Mouse (Mus musculus): ENCODE measurements at regions not wholly inside any gene's neighbourhood (a gene's known extent, or its start where the extent isn't known, plus 50 kb on each side); places are given as distances from the start of the nearest gene placed in this dataset.
"Not testable (repeated sequence)": the region's sequence is repeated elsewhere in the genome, so short reads cannot be mapped to it uniquely, and the experiment has no call there.

DNA sequence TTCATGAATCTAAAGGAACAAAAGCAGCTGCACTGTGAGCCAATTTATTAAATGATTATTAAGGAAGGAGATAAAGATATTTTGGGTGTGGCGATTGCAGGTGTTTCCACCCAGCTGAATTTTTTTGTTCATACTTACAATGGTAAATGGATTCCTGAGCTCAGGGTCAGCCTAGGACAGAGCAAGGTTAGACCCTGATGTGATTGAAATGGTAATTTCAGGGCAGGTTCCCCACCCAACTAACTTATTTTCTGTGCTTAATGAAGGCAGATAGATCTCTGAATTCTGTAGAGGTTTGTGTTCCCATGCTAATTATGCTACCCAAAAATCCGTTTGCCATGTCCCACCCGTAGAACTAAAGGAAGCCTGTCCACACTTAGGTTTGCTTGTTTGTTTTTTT is 258.8 kb upstream of the St6gal2 start:
- DNase-seq (ENCODE audit: low read depth, low spot score) = no peak

GRCm38 (mm10) chr17:55186826-55187225 is 258.4 kb upstream of the St6gal2 start:
- no peak for DNase-seq (ENCODE audit: low read depth, low spot score)

- no peak for DNase-seq (ENCODE audit: low read depth, low spot score)
Observed at GRCm38 (mm10) chr17:55206585-55206984, 238.6 kb upstream of the St6gal2 start.

- DNase-seq (ENCODE audit: low read depth, low spot score) = not testable (repeated sequence)
Observed at GRCm38 (mm10) chr17:55218176-55219099, 226.7 kb upstream of the St6gal2 start.

GRCm38 (mm10) chr17:55224058-55224457 is 221.1 kb upstream of the St6gal2 start:
- DNase-seq (ENCODE audit: low read depth, low spot score) = no peak

GRCm38 (mm10) chr17:55234262-55234661 is 210.9 kb upstream of the St6gal2 start:
- no peak for DNase-seq (ENCODE audit: low read depth, low spot score)

- DNase-seq (ENCODE audit: low read depth, low spot score) = no peak
Observed at GRCm38 (mm10) chr17:55262638-55263037, 182.5 kb upstream of the St6gal2 start.

GRCm38 (mm10) chr17:55276541-55276940 is 168.6 kb upstream of the St6gal2 start:
- DNase-seq (ENCODE audit: low read depth, low spot score) = no peak

DNA sequence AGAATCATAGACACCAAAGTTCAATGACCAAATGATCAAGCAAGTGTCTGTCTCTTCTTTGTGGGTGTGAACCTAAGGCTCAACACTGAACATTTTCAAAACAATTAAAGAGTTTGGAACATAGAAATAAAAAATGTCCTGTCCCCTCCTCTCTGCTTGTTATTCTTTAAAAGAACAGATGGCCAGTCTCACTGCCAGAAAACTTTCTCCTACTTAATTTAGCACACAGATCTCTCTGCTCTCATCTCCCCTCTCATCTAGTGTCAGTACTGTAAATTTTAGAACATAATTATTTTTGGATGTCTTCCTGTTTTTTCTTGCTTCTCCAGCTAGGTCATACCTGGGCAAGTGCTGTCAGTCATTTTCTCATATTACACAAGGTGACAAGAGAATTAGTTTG is 163.9 kb upstream of the St6gal2 start:
- DNase-seq (ENCODE audit: low read depth, low spot score) = no peak

DNA sequence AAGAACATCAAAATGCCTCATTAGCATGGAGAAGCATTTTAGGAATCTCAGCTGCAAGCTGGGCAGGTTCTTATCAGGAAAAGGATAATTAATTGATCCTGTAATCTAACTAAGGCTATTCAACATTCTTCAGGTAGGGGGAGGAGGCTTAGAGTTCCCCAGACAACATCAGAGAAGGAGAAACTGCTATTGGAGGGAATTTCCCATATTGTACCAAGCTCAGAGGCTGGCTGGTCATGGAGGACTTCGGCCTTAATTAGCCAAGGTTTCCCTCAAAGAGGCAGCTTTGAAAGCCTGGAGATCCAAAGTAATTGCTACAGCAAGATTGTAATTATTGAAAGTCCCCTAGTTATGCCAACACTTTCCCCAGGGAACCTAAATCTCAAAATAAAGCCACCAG is 156.6 kb upstream of the St6gal2 start:
- no peak for DNase-seq (ENCODE audit: low read depth, low spot score)

- DNase-seq (ENCODE audit: low read depth, low spot score) = no peak
Observed at GRCm38 (mm10) chr17:55292656-55293055, 152.5 kb upstream of the St6gal2 start.

DNA sequence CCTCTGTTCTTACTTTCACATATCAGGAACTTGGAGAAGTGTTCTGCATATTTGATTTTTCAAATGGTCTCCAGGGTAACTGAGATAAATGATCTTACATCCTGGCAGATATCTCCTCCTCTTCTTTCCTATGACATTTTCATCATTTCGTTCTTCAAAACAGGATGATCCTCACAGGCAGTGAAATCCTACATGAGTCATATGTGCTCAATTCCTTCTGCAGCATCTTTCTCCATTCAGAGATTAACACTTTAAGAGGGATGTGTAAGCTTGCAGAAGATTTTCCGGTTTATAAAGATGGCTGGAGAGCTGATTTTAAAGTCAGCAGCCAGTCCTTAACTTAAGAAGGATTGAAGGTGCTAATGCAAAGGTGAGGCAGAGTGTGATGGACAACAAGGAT is 148.5 kb upstream of the St6gal2 start:
- no peak for DNase-seq (ENCODE audit: low read depth, low spot score)

GRCm38 (mm10) chr17:55298852-55299251 is 146.3 kb upstream of the St6gal2 start:
- no peak for DNase-seq (ENCODE audit: low read depth, low spot score)

DNA sequence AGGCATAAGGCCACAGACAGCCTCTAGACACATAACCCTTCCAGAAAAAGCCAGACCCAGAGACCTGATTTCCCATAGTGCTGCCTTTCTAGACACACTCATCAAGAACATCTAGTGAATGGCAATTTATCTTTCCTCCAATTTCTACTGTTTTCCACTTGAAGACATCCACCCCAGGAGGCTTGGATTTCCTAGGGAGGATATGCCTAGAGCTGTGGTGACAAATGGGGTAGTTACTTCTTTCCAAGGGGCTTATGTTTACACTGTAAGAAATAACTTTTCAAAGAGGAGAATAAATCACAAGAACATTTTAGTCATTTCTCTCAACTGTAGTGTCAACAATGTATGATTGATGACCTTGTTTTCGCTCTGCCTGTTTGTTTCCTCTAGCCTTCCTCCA is 124.2 kb upstream of the St6gal2 start:
- DNase-seq (ENCODE audit: low read depth, low spot score) = no peak

GRCm38 (mm10) chr17:55359305-55359704 is 85.9 kb upstream of the St6gal2 start:
- no peak for DNase-seq (ENCODE audit: low read depth, low spot score)

GRCm38 (mm10) chr17:55367064-55367463 is 78.1 kb upstream of the St6gal2 start:
- peak; percentile 37 for DNase-seq (ENCODE audit: low read depth, low spot score)

- peak; percentile 2 for DNase-seq (ENCODE audit: low read depth, low spot score)
Observed at GRCm38 (mm10) chr17:55367464-55368207, 77.5 kb upstream of the St6gal2 start.

Data from embryo, embryonic 11.5 days (tissue).